Mouse (Mus musculus) erythroblast, embryonic 14.5 days (primary cell): ENCODE data around the gene Rbfox3.

Experiments used
- GATA1 ChIP-seq: IDR thresholded peaks from 2 replicates; pipeline ENCODE4 v1.6.1; 2012; ENCODE audit warnings: low read length, inconsistent platforms, mixed read lengths
- TAL1 ChIP-seq: IDR thresholded peaks from 3 replicates; pipeline ENCODE4 v1.6.1; 2012; ENCODE audit warnings: low read length, inconsistent platforms, mixed read lengths

- TF ChIP-seq TAL1 (no peak), GATA1 (no peak)
Measured at GRCm38 (mm10) chr11:118927081-118927480, 15.7 kb upstream of the Rbfox3 start.
